14 mouse cellular contexts compared by ENCODE assay signal in the genomic region with DNA sequence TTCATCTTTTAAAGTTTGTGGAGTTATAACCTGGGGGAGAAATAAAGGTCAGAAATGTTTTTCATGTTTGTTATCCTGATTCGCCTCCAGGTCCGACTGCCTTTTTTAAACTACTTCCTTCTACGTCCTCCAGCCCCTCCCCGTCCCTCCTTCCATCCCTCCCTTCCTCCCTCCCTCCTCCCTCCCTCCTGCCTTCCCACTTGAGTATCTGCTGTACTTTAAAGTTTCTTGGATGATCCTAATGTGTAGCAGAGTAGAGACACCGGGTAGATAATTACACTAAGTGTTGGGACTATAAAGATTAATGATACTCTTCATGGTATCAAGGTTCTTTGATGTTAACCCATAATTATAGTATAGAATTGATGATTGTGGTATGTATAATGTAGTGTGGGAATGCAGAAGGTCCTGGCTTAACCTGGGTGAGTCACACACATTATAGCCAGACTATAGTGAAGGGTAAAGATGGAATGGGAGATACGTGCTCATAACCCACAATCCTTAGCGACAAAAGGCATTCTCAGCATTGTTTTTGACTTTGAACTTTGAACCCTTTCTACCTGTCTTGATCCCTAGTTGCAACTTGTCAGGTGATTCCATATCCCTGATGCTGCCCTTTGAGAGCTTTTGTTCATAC.
"Had no signal": no experiment of that assay in that cellular context is flagged by ENCODE, and none has a peak within 500 bp of the region (broad histone marks: within the 10 kb centered on the region; RNA-seq: fewer than 3 reads in every experiment).

No protein-coding gene starts in this region.

- H3K27me3 ChIP-seq: midbrain, embryonic 12.5 days; neural tube, embryonic 12.5 days had no signal

- H3K9ac ChIP-seq: liver, embryonic 14.5 days; lung, embryonic 14.5 days; midbrain, embryonic 12.5 days; neural tube, embryonic 12.5 days had no signal

- DNase-seq: lung, adult 18-20 months; lung, embryonic 14.5 days; lung, postnatal 10 days; lung, postnatal 4 days; midbrain, embryonic 14.5 days; right cerebral cortex, postnatal 14 days; right cerebral cortex, postnatal 4 days; thymus, adult 2 months; thymus, postnatal 25 days; thymus, postnatal 4 days had no signal

- H3K9me3 ChIP-seq: midbrain, embryonic 10.5 days; midbrain, embryonic 12.5 days; neural tube, embryonic 12.5 days had no signal

- H3K4me3 ChIP-seq: midbrain, embryonic 10.5 days; midbrain, embryonic 12.5 days; neural tube, embryonic 12.5 days had no signal

- H3K27ac ChIP-seq: liver, embryonic 14.5 days; midbrain, embryonic 10.5 days; midbrain, embryonic 12.5 days; neural tube, embryonic 12.5 days had no signal

- H3K4me2 ChIP-seq: lung, embryonic 14.5 days; midbrain, embryonic 12.5 days; neural tube, embryonic 12.5 days had no signal

- H3K4me1 ChIP-seq: midbrain, embryonic 10.5 days; midbrain, embryonic 12.5 days; neural tube, embryonic 12.5 days had no signal
